Mouse (Mus musculus) C2C12 (cell line): ENCODE measurements around the gene Fancd2os. TPM values are rescaled to one million over a fixed set of nuclear protein-coding genes. Genes with fewer than 3 reads are reported as not detected.

Experiments
- H3K27me3 ChIP-seq: one replicate; pipeline ENCODE4 v1.6.1; 2011; ENCODE audit not compliant: control insufficient read depth, insufficient read depth, insufficient read length
- H3K36me3 ChIP-seq: one replicate; pipeline ENCODE4 v1.6.1; 2011; ENCODE audit not compliant: control insufficient read depth, insufficient read depth
- H3K4me3 ChIP-seq: one replicate; pipeline ENCODE4 v1.5.1; 2011; ENCODE audit warnings: mild to moderate bottlenecking, control low read depth; ENCODE audit not compliant: poor library complexity, insufficient read depth, severe bottlenecking
- H3K79me2 ChIP-seq: one replicate; pipeline ENCODE4 v1.6.1; 2011; ENCODE audit not compliant: control insufficient read depth, insufficient read depth
- H3K79me3 ChIP-seq: one replicate; pipeline ENCODE4 v1.6.1; 2011; ENCODE audit warnings: low read depth, control low read depth
- H3ac ChIP-seq: one replicate; pipeline ENCODE3; 2011; ENCODE audit warnings: low read depth; ENCODE audit not compliant: control insufficient read depth, insufficient read length
- CEBPB ChIP-seq: IDR thresholded peaks from one replicate; pipeline ENCODE4 v1.6.1; 2011; ENCODE audit warnings: low read depth, mild to moderate bottlenecking, control low read depth, moderate library complexity
- CTCF ChIP-seq: IDR thresholded peaks from one replicate; pipeline ENCODE4 v1.5.1; 2011; ENCODE audit not compliant: control insufficient read depth, insufficient read depth, insufficient read length
- FOSL1 ChIP-seq: IDR thresholded peaks from one replicate; pipeline ENCODE4 v1.8.0; 2011; ENCODE audit warnings: mild to moderate bottlenecking, low read length; ENCODE audit not compliant: poor library complexity, insufficient read depth, severe bottlenecking
- MAX ChIP-seq: IDR thresholded peaks from one replicate; pipeline ENCODE4 v1.6.1; 2011; ENCODE audit warnings: mild to moderate bottlenecking, control low read depth
- MYOD1 ChIP-seq: IDR thresholded peaks from one replicate; pipeline ENCODE4 v1.6.1; 2011; ENCODE audit warnings: low read depth; ENCODE audit not compliant: control insufficient read depth, insufficient read length
- MYOG ChIP-seq: IDR thresholded peaks from one replicate; pipeline ENCODE4 v1.6.1; 2011; ENCODE audit not compliant: control insufficient read depth, insufficient read length; ENCODE audit errors: extremely low read depth
- USF1 ChIP-seq: IDR thresholded peaks from one replicate; pipeline ENCODE4 v1.6.1; 2011; ENCODE audit warnings: low read depth, mild to moderate bottlenecking, control low read depth, moderate library complexity
- polyA plus RNA-seq: library from polyadenylated mRNA; unstranded; fragments of >200 nt; fragmentation: generic; extraction: Trizol; gene quantifications from one replicate; pipeline ENCODE4 v1.2.1, GENCODE M21; 2012; ENCODE audit warnings: missing spikeins

Gene Fancd2os
- polyA plus RNA-seq, 1 experiment: 0.07 TPM

DNA sequence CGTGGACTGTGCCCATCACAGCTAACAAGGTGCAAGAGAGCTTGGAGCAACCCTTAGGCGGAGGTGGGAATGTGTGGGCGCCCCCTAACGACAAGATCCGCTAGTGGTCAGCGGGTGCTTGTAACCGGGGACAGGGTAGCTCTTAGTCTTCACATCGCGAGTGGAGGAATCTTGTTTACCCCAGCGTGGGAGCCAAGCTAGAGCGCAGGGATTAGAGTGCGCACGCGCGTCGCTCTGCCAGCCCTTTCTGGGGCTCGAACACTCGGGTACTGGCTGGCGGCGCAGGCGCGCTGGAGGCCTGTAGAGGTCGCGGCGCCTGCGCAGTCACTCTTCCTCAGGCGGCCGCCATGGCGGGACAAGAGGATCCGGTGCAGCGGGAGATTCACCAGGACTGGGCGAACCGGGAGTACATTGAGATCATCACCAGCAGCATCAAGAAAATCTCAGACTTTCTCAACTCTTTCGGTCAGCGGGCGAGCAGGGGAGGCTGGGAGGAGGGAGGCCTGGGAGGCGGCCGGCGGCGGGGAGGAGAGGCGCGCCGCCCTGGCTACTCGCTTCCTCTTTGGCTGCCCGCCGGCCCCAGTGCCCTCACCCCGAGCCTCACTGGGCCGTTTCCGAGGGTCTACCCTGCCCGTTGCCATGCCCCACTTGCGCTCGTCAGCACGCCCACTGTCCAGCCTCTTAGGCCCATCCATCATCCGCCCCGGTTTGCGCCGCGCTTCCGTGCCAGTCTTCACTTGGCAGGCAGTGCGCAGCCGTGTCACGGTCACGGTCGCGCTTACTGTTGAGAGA lies 4.1 kb upstream of the Fancd2os start, which contains the start of gene Brk1:
TSS of gene Brk1 (plus strand) at position 341 of the 792 bp plus-strand sequence.
- TF ChIP-seq CTCF (peak; percentile 28), FOSL1 (no peak), MYOG (no peak), USF1 (no peak), CEBPB (no peak), MYOD1 (no peak)
- no peaks in the 10 kb centered on the region for H3K27me3 ChIP-seq
- peaks cover 53% of the 10 kb centered on the region for H3K79me2 ChIP-seq

GRCm38 (mm10) chr6:113603993-113604392 lies 3.5 kb upstream of the Fancd2os start:
- TF ChIP-seq MYOD1: no peak
- TF ChIP-seq CTCF: no peak
- no peak for TF ChIP-seq FOSL1
- no peak for TF ChIP-seq MYOG
- TF ChIP-seq CEBPB: no peak
- no peak for TF ChIP-seq MAX
- no peak for TF ChIP-seq USF1
- peaks cover 8% of the 10 kb centered on the region for H3K36me3 ChIP-seq
- H3K4me3 ChIP-seq: peak overlapping the region; percentile 84
- peaks cover 40% of the 10 kb centered on the region for H3K79me3 ChIP-seq
- no peaks in the 10 kb centered on the region for H3K27me3 ChIP-seq
- no peak overlapping the region for H3ac ChIP-seq
- H3K79me2 ChIP-seq: peaks cover 46% of the 10 kb centered on the region

More for the DNA sequence above, 4.1 kb upstream of the Fancd2os start, which contains the start of gene Brk1:
- peak within 1 kb of the TSS; percentile 96 for H3ac ChIP-seq
- peak within 1 kb of the TSS; percentile 84 for H3K4me3 ChIP-seq
- peaks cover 14% of the 10 kb centered on the region for H3K36me3 ChIP-seq
- H3K79me3 ChIP-seq: peaks cover 46% of the 10 kb centered on the region

GRCm38 (mm10) chr6:113602821-113603220 lies 2.3 kb upstream of the Fancd2os start:
- H3K79me3 ChIP-seq: peaks cover 28% of the 10 kb centered on the region
- H3K27me3 ChIP-seq: no peaks in the 10 kb centered on the region
- no peak overlapping the region for H3ac ChIP-seq
- H3K79me2 ChIP-seq: peaks cover 35% of the 10 kb centered on the region
- H3K4me3 ChIP-seq: no peak overlapping the region
- peaks cover 9% of the 10 kb centered on the region for H3K36me3 ChIP-seq
- TF ChIP-seq MAX (no peak), MYOG (no peak), USF1 (no peak), CTCF (no peak), MYOD1 (no peak)

DNA sequence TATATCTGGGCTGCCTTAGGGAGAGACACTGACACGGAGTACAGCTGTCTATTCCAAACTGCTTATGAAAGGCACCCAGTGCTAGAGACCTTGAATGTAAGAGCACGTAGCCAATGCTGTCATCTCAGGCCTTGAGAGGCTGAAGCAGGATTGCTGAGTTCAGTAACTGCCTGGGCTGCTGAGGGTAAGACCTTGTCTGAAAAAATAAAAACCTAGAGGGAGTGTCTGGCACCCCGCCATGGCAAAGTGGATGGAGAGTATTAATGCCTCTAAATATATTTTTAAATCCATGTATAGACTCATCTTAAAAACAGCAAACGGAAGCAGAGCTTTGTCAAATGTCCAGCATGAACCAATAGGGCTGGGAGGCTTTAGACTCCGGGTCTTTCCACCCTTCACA lies 682 bp downstream of the Fancd2os start:
- TF ChIP-seq MYOG: no peak
- no peak for TF ChIP-seq CTCF
- no peak for TF ChIP-seq MYOD1
- TF ChIP-seq CEBPB: no peak
- TF ChIP-seq MAX: no peak
- no peak for TF ChIP-seq USF1

GRCm38 (mm10) chr6:113597945-113598344 lies 2.6 kb downstream of the Fancd2os start:
- TF ChIP-seq MYOG: no peak
- no peak for TF ChIP-seq USF1
- no peak for TF ChIP-seq MAX
- no peak for TF ChIP-seq CEBPB
- no peak for TF ChIP-seq MYOD1
- TF ChIP-seq FOSL1: no peak
- no peak for TF ChIP-seq CTCF
- H3K4me3 ChIP-seq: no peak overlapping the region
- no peaks in the 10 kb centered on the region for H3K79me3 ChIP-seq
- H3K27me3 ChIP-seq: no peaks in the 10 kb centered on the region
- H3ac ChIP-seq: no peak overlapping the region
- peaks cover 24% of the 10 kb centered on the region for H3K36me3 ChIP-seq
- H3K79me2 ChIP-seq: no peaks in the 10 kb centered on the region

More for the DNA sequence above, 682 bp downstream of the Fancd2os start:
- Histone ChIP-seq H3K27me3 (no peaks in the 10 kb centered on the region), H3K36me3 (peaks cover 18% of the 10 kb centered on the region), H3ac (no peak overlapping the region), H3K79me3 (no peaks in the 10 kb centered on the region), H3K4me3 (no peak overlapping the region), H3K79me2 (peaks cover 5% of the 10 kb centered on the region)

- TF ChIP-seq FOSL1 (no peak), MYOG (no peak), USF1 (no peak), CEBPB (no peak), CTCF (no peak), MYOD1 (no peak), MAX (no peak)
- Histone ChIP-seq H3ac (no peak overlapping the region), H3K27me3 (no peaks in the 10 kb centered on the region), H3K36me3 (peaks cover 28% of the 10 kb centered on the region), H3K4me3 (no peak overlapping the region), H3K79me2 (no peaks in the 10 kb centered on the region), H3K79me3 (no peaks in the 10 kb centered on the region)
Observed at GRCm38 (mm10) chr6:113592637-113593036, 7.9 kb downstream of the Fancd2os start.
